Comparison of ENCODE assay signal across 9 mouse cellular contexts in genomic region chr16:43506189-43506751, GRCm38 (mm10).
DNase-seq lines count a peak whose midpoint lies in the region; ATAC-seq and TF ChIP-seq lines count a peak whose summit lies in the region.
"Had no signal": no experiment of that assay in that cellular context is flagged by ENCODE, and none has a peak within 500 bp of the region (broad histone marks: within the 10 kb centered on the region; RNA-seq: fewer than 3 reads in every experiment).

No protein-coding gene starts in this region.

- peak overlapping the region; percentile 79 for H3K27ac ChIP-seq in heart, adult 2 months
- H3K27ac ChIP-seq in midbrain, embryonic 10.5 days (replicated peaks): peak overlapping the region; percentile 94

- WGBS in heart, adult 2 months: 20% methylated on average over 9 of the region's 9 CpGs
- 27% methylated on average over 9 of the region's 9 CpGs for WGBS in midbrain, embryonic 10.5 days

- H3K36me3 ChIP-seq in heart, adult 2 months (ENCODE audit: control insufficient read depth, insufficient read depth, low read length): peaks cover 35% of the 10 kb centered on the region
- no peaks in the 10 kb centered on the region for H3K36me3 ChIP-seq in midbrain, embryonic 10.5 days
- H3K36me3 ChIP-seq: G1E had no signal

- TF ChIP-seq POLR2A in heart, adult 2 months (IDR thresholded peaks at IDR 0.05; ENCODE audit: insufficient read depth, low read depth, low read length): no peak

- no peaks in the 10 kb centered on the region for H3K27me3 ChIP-seq in heart, adult 2 months (ENCODE audit: control insufficient read depth, insufficient read depth, low read length)
- H3K27me3 ChIP-seq in midbrain, embryonic 10.5 days (ENCODE audit: low read depth, poor library complexity, severe bottlenecking): no peaks in the 10 kb centered on the region; the same call in 1 of the 2 replicates

- peak overlapping the region; percentile 34 for H3K4me3 ChIP-seq in heart, adult 2 months
- peak overlapping the region; percentile 68 for H3K4me3 ChIP-seq in midbrain, embryonic 10.5 days

- H3K9ac ChIP-seq in heart, adult 2 months (ENCODE audit: low read depth, low read length): peak overlapping the region; percentile 54

- DNase-seq in heart, adult 2 months: no peak
- DNase-seq in heart, adult 9 months (ENCODE audit: low spot score in 2 of 2): no peak
- peak; percentile 19 for DNase-seq in NIH3T3 (ENCODE audit: low read depth)
- DNase-seq in midbrain, embryonic 10.5 days (ENCODE audit: low spot score): no peak
- no peak for DNase-seq in layer of hippocampus, adult 11-12 months (ENCODE audit: low spot score)
- no peak for DNase-seq in ovary, postnatal 10 days (ENCODE audit: low spot score)
- no peak for DNase-seq in kidney, postnatal 10 days

- no peaks in the 10 kb centered on the region for H3K9me3 ChIP-seq in midbrain, embryonic 10.5 days (replicated peaks)
- H3K9me3 ChIP-seq: G1E had no signal

- no peak for TF ChIP-seq EP300 in heart, adult 2 months (IDR thresholded peaks at IDR 0.05; ENCODE audit: insufficient read depth, low read depth, low read length)

- ATAC-seq in granulocyte monocyte progenitor cell, adult 5-6 weeks (replicated peaks; ENCODE audit: poor library complexity, severe bottlenecking): peak; percentile 72

- peaks cover 11% of the 10 kb centered on the region for H3K4me1 ChIP-seq in heart, adult 2 months (ENCODE audit: control insufficient read depth, insufficient read depth, low read length)
- peaks cover 65% of the 10 kb centered on the region for H3K4me1 ChIP-seq in midbrain, embryonic 10.5 days

- intact Hi-C loops in heart, adult 2 months (cut with DNase I): loop anchor here (2.0 to 10.0 kb wide), 2 partner anchors 35 to 69 kb away; no protein-coding TSS in a partner anchor

- peaks cover 2% of the 10 kb centered on the region; the same call in 1 of the 2 replicates for H3K79me2 ChIP-seq in heart, adult 2 months (replicated peaks; ENCODE audit: control insufficient read depth, insufficient read depth, low read length)

- TF ChIP-seq CTCF in heart, adult 2 months (IDR thresholded peaks at IDR 0.05): no peak
